Mouse (Mus musculus): ENCODE results near the gene Tmem63b.

The Tmem63b gene

DNA sequence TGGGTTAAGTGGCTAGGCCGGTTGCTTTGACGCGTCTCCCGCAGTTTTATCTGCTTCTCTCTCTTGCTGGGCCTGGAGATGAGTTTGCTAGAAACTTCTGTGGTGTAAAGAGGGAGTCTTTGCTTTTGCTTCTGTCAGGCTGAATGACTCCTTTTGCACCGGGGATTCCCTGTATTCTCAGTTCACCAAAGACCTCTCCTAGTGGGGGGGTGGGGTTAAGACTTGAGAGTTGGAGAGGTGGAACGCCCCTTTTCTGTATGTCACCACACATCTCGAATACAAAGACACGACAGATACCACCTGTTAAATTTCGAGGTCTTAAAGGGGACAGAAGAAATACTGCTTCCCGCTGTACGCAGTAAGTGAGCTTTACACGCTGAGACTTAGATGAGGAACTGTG is at the start of gene Tmem63b:
Tmem63b (minus strand) TSS at position 190 of the 400 bp plus-strand sequence.
- DNase-seq (ENCODE audit: low spot score in 2 of 2), result no peak

- DNase-seq (ENCODE audit: low spot score in 2 of 2), result peak; percentile 60 to 82
Observed at GRCm38 (mm10) chr17:45735382-45736310, 48.9 kb upstream of the Tmem63b start.

DNA sequence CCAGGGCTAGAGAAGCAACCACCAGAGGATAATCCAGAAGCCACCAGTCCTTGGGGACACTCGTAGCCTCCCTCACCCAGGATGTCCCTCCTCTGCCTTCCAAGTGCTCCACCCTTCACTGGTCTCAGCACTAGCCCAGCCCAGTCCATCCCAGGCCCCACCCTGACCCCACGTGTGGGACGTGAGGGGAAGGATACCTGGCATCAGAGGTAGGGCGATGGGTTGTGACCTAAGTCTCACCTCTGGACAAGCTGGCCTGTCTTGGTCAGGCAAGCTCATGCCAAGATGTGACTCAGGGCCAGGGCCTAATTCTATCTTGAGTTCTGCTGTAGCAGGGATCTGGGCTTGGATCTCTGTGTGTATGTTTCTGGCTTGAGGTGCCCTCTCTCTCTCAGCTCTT is 48.2 kb upstream of the Tmem63b start:
- no peak for DNase-seq (ENCODE audit: low spot score in 2 of 2)

- DNase-seq (ENCODE audit: low spot score in 2 of 2), result no peak
Observed at GRCm38 (mm10) chr17:45734333-45734732, 47.6 kb upstream of the Tmem63b start.

- peak in 1 of 2 experiments; percentile 41 for DNase-seq (ENCODE audit: low spot score in 2 of 2)
Observed at GRCm38 (mm10) chr17:45733735-45734301, 47.1 kb upstream of the Tmem63b start, which contains the start of gene 1600014C23Rik. 1600014C23Rik (minus strand) TSS chr17:45733844.

- DNase-seq (ENCODE audit: low spot score in 2 of 2), result no peak
Observed at GRCm38 (mm10) chr17:45733038-45733734, 46.5 kb upstream of the Tmem63b start.

DNA sequence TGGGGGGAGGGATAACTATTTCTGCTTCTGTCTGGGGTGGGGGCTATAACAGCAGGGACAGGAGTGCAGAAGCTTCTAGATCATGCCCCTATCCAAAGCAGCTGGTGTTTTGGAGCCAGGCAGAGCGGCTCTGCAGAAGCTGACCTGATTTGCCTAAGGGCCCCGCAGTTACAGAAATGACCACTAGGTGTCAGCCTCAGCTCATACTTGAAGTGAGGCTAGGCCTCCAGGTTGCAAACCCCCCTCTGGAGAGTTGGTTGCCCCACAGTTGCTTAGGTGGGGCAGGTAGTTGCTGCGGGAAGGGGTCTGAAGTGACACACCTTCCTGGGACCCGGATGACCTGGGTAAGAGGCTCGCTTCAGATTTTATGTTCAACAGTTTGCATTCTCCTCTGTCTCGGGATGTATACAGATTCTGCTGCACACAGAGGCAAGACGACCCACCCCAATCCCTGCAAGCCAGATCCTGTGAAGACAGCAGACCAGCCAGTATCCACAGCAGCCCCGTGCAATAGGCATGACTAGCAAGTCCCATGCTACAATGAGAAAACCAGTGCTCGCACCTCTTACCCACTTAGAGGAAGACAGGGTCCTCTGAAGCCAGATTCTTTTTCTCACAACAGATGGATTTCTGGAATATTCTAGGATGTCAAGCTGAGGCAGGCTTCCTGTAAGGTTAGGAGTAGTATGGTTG is 44.6 kb upstream of the Tmem63b start:
- DNase-seq (ENCODE audit: low spot score in 2 of 2), result peak; percentile 68 to 85

- DNase-seq (ENCODE audit: low spot score in 2 of 2), result no peak
Observed at GRCm38 (mm10) chr17:45730696-45731095, 44.0 kb upstream of the Tmem63b start.

DNA sequence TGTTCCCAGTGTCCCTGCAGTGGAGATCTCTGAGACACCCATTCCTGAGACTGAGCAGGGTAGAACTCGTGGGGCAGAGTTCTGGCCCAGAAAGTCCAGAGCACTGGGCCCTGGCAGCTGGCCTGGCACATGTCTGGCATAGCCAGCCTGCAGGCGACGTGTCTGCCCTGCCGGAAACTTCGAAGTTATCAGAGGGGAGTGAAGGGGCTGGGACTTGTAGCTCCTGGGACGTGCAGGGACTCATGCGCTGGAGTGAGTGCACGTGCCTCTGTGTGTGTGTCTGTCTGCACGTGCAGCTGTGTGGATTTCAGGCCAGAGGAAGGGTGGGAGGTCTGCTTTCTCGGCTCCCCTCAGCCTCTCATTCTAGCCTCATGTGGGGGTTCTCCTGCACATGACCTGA is 42.7 kb upstream of the Tmem63b start:
- no peak for DNase-seq (ENCODE audit: low spot score in 2 of 2)

DNA sequence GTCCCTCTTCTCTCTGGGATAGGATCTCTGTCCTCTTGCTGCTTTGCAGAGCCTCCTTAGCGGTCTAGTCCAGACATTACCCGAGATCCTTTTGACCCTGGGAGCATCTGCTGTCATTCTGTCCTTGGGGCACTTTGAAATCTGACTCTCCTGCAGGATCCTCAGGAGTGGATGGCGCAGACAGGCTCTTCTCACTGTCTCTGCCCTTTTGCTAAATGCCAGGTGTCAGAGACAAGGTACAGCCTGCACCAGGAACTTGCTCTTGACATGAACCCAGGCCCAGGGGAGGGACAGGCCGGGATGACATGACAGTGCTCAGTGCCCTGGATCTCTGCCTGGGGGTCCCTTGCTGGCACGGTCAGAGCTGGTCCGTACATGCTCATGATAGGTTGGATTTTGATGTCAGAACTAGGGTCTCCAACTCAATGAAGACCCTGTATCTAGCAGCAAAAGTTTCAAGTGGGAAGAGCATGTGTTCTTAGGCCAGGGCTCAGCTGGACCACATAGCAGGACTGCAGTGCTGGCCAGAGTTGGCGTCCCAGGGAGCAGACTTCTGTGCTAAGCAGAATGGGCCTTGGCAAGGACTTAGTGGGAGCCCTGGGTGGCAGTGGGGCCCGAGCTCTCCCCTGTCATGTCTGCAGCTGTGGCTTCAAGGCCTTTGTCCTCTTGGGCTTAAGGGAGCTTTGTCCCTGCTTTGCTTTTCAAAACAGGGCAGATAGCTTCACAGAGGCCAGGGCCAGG is 41.4 kb upstream of the Tmem63b start:
- DNase-seq (ENCODE audit: low spot score in 2 of 2), result no peak

- no peak for DNase-seq (ENCODE audit: low spot score in 2 of 2)
Observed at GRCm38 (mm10) chr17:45727481-45727880, 40.8 kb upstream of the Tmem63b start.

DNA sequence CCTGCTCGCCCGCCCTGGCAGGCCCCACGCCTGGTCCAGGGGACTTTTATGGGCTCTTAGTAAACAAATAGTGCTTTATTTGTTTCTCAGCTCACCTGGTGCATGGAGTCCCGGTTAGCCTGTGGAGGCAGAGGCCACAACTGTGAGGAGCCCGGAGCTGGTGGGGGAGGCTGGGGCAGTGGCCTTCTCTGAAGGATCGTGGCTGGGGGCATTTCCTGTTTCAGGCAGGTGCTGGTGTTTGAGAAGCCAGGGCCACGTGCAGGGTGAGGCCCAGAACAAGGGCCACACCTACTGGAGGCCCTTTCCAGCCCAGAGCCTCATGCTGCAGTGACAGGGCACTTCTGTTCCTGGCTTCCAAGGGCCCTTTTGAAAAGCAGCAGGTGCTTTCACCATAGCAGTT is 39.5 kb upstream of the Tmem63b start:
- DNase-seq (ENCODE audit: low spot score in 2 of 2), result no peak

DNA sequence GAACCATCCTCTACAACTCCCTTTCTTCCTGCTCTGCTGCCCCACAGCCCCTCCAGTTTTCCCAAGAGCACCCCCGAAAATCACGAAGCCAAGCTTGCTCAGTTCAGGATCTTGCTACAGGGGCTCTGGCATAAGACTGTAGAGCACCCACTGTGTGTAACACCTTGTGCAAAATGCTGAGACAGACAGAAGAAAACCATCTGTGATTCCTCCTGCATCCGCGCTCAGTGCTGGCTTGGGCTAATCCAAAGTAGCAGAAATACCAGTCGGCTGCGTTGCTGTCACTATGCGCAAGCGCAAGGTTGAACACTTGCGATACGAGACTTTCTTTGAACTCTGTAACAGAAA is 37.8 kb upstream of the Tmem63b start:
- DNase-seq (ENCODE audit: low spot score in 2 of 2), result no peak

GRCm38 (mm10) chr17:45723732-45724573 is 37.2 kb upstream of the Tmem63b start:
- DNase-seq (ENCODE audit: low spot score in 2 of 2), result peak; percentile 41 to 68

DNA sequence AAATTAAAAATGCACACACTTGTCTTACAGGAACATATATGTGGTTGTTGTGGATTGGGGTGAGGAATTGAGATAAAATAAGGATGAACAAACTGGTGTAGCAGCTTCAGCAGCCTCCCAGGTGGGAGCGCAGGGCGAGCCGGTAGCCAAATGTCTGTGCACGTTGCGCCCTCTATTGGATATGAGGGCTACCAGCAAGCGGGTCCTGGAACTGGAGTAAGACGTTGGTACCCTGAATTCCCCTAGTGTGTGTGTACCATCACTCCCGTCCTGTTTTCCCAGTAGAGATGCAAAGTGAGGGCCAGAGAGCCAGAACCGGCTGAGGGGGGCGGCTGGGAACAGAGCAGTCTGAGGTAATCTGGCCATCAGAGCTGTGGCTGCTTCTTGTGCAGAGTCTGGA is 31.6 kb upstream of the Tmem63b start:
- peak in 1 of 2 experiments; percentile 54 for DNase-seq (ENCODE audit: low spot score in 2 of 2)

DNA sequence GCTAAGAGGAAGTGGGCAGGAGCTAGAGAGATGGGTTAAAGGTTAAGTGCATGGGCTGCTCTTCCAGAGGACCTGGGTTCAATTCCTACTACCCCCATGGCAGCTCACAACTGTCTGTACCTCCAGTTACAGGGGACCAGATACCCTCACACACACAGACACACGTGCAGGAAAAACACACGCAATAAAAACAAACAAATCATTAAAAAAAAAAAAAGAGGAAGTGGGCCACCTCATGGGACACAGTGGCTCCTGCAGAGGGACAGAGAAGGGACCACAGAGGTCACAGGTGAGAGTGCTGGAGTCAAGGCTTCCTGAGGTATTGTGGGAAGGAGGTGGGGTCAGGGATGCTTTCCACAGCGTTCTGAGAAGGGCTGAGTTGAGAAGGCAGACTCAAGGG is 24.8 kb upstream of the Tmem63b start:
- no peak for DNase-seq (ENCODE audit: low spot score in 2 of 2)

DNA sequence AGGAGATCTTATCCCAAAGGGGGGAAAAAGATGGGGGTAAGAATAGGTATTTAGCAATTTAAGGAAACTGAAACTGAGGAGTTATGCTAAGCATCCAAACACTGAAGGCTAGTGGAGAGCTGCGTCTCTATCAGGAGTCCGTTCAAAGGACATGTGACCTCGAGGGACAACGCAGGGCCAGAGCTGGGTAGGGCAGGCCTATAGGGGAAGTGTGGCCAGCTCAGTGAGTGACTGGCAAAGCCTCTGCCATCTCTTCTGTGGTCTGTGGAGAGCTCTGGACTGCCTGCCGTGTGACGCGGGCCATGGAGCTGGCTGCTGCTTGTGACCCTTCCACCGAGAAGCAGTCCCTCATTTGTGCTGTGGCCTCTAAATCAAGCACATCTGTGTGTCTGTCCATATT is 23.7 kb upstream of the Tmem63b start:
- DNase-seq (ENCODE audit: low spot score in 2 of 2), result no peak

DNA sequence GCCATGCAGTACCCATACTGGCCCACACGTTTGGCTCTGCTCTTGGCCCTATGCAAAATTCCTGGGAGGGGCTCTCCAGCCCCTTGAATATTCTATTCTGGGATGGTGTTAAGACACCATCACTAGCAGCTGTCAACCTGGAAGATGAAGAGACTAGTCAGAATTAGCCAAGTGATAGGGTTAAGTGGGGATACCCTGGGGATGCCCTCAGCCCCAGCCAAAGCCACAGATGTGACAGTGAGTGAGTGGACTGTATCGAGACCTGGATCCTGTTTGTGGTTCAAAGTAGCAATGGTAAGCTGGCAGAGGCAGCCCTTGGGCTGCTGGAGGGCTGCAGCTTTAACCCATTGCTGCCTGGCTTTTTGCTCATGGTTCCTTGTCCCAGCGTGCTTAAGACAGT is 23.1 kb upstream of the Tmem63b start:
- no peak for DNase-seq (ENCODE audit: low spot score in 2 of 2)

GRCm38 (mm10) chr17:45708179-45708578 is 21.5 kb upstream of the Tmem63b start:
- no peak for DNase-seq (ENCODE audit: low spot score in 2 of 2)

DNA sequence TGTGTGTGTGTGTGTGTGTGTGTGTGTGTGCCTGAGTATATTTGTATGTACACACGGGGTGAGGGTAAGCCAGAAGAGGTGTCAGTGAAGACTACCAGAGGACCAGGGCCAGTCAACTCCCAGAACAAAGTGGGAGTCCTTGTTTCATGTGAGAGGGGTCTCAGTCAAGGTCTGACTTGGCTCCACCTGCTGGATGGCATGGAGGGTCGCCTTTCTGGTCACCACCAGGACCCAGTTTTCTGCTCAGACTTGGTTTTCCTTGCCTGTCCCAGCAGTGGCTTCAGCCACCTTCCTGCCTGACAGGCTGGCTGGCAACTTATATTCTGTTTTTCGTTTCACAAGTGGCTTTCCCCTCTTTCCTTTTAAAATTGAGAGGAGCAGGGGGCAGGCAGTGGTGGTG is 20.7 kb upstream of the Tmem63b start:
- DNase-seq (ENCODE audit: low spot score in 2 of 2), result no peak
